Mouse (Mus musculus) urinary bladder, postnatal 14 days (tissue): ENCODE data around the gene Kalrn.

Experiments
- DNase-seq: peaks from one replicate; pipeline ENCODE4 v3.0.0; 2021; ENCODE audit warnings: low spot score

Kalrn gene

GRCm38 (mm10) chr16:34347574-34347973, 225.8 kb downstream of the Kalrn start:
- DNase-seq = peak; percentile 24

GRCm38 (mm10) chr16:34344895-34345876, 228.1 kb downstream of the Kalrn start:
- no peak for DNase-seq

GRCm38 (mm10) chr16:34343968-34344367, 229.4 kb downstream of the Kalrn start:
- peak; percentile 46 for DNase-seq

- DNase-seq = no peak
These were observed 230.2 kb downstream of the Kalrn start for GRCm38 (mm10) chr16:34343161-34343560.

GRCm38 (mm10) chr16:34342369-34343160, 230.8 kb downstream of the Kalrn start:
- peak; percentile 14 for DNase-seq

GRCm38 (mm10) chr16:34334919-34335318, 238.4 kb downstream of the Kalrn start:
- peak; percentile 36 for DNase-seq

- DNase-seq = peak; percentile 17
These were observed 241.7 kb downstream of the Kalrn start for GRCm38 (mm10) chr16:34331630-34332029.

- DNase-seq = no peak
These were observed 243.5 kb downstream of the Kalrn start for GRCm38 (mm10) chr16:34329876-34330275.

GRCm38 (mm10) chr16:34329431-34329873, 243.9 kb downstream of the Kalrn start:
- no peak for DNase-seq

GRCm38 (mm10) chr16:34327890-34328289, 245.4 kb downstream of the Kalrn start:
- DNase-seq = no peak

GRCm38 (mm10) chr16:34325869-34326268, 247.5 kb downstream of the Kalrn start:
- no peak for DNase-seq

GRCm38 (mm10) chr16:34325161-34325560, 248.2 kb downstream of the Kalrn start:
- DNase-seq = no peak

GRCm38 (mm10) chr16:34324735-34325134, 248.6 kb downstream of the Kalrn start:
- DNase-seq = no peak

GRCm38 (mm10) chr16:34323496-34323895, 249.8 kb downstream of the Kalrn start:
- no peak for DNase-seq

- DNase-seq = peak; percentile 77
These were observed 250.8 kb downstream of the Kalrn start for GRCm38 (mm10) chr16:34322546-34322945.

- DNase-seq = no peak
These were observed 252.1 kb downstream of the Kalrn start for GRCm38 (mm10) chr16:34321066-34321790.

- DNase-seq = no peak
These were observed 253.1 kb downstream of the Kalrn start for GRCm38 (mm10) chr16:34320023-34320800.

GRCm38 (mm10) chr16:34317110-34317509, 256.2 kb downstream of the Kalrn start:
- DNase-seq = no peak

- no peak for DNase-seq
These were observed 257.1 kb downstream of the Kalrn start for GRCm38 (mm10) chr16:34316253-34316652.

- no peak for DNase-seq
These were observed 259.3 kb downstream of the Kalrn start for GRCm38 (mm10) chr16:34314071-34314470.

GRCm38 (mm10) chr16:34311577-34311976, 261.8 kb downstream of the Kalrn start:
- no peak for DNase-seq
